Mouse (Mus musculus) MEL (cell line): ENCODE results near the gene Mnd1. TPM values are rescaled to one million over a fixed set of nuclear protein-coding genes. Genes with fewer than 3 reads are reported as not detected.

Experiments used
- DNase-seq: peaks from one replicate; pipeline ENCODE4 v3.0.0; 2011; ENCODE audit warnings: low read depth, low spot score
- H3K27ac ChIP-seq: 2 replicates; pipeline ENCODE4 v1.5.1; 2012; ENCODE audit warnings: low read depth, mild to moderate bottlenecking, control low read depth, low read length, moderate library complexity; ENCODE audit not compliant: control insufficient read depth
- H3K27me3 ChIP-seq, 2 experiments: fragments of 150-350 bp in 1 of 2; sonication (generic) in 1 of 2; 2 replicates each; pipeline ENCODE4 v1.6.1; 2012; ENCODE audit warnings: low read length in 2 of 2, mild to moderate bottlenecking in 2 of 2, improper control_type of control experiment in 1 of 2, moderate library complexity in 1 of 2; ENCODE audit not compliant: insufficient read depth in 2 of 2, control insufficient read depth in 1 of 2
- H3K36me3 ChIP-seq, 2 experiments: 2 replicates each; pipeline ENCODE4 v1.6.1; 2012 to 2014; ENCODE audit warnings: low read length in 2 of 2, improper control_type of control experiment in 1 of 2, inconsistent platforms in 1 of 2, mild to moderate bottlenecking in 1 of 2; ENCODE audit not compliant: insufficient read depth in 2 of 2, control insufficient read depth in 1 of 2
- H3K4me1 ChIP-seq, 2 experiments: fragments of 150-350 bp in 1 of 2; sonication (generic) in 1 of 2; 2 replicates each; pipeline ENCODE4 v1.6.1; 2012; ENCODE audit warnings: low read length in 2 of 2, improper control_type of control experiment in 1 of 2, mild to moderate bottlenecking in 1 of 2; ENCODE audit not compliant: insufficient read depth in 2 of 2, control insufficient read depth in 1 of 2
- H3K4me3 ChIP-seq, 2 experiments: fragments of 150-350 bp in 1 of 2; sonication (generic) in 1 of 2; 2 replicates each; pipeline ENCODE4 v1.5.1; 2012; ENCODE audit warnings: low read depth in 2 of 2, low read length in 2 of 2, mild to moderate bottlenecking in 2 of 2, moderate library complexity in 2 of 2, control low read depth in 1 of 2, improper control_type of control experiment in 1 of 2; ENCODE audit not compliant: control insufficient read depth in 1 of 2, insufficient read depth in 1 of 2
- H3K79me2 ChIP-seq: 2 replicates; pipeline ENCODE4 v1.6.1; 2012; ENCODE audit warnings: mild to moderate bottlenecking, low read length, moderate library complexity; ENCODE audit not compliant: control insufficient read depth, poor library complexity, insufficient read depth
- H3K9ac ChIP-seq: 2 replicates; pipeline ENCODE4 v1.6.1; 2012; ENCODE audit warnings: low read depth, mild to moderate bottlenecking, control low read depth, low read length, moderate library complexity; ENCODE audit not compliant: control insufficient read depth, poor library complexity, severe bottlenecking
- H3K9me3 ChIP-seq: fragments of 150-350 bp; sonication (generic); replicated peaks from 2 replicates; pipeline ENCODE4 v1.6.1; 2012; ENCODE audit warnings: mild to moderate bottlenecking, low read length, improper control_type of control experiment, moderate library complexity; ENCODE audit not compliant: insufficient read depth
- ETS1 ChIP-seq: IDR thresholded peaks from 2 replicates; pipeline ENCODE4 v1.6.1; 2012; ENCODE audit warnings: low read depth, mild to moderate bottlenecking, inconsistent platforms, low read length, improper control_type of control experiment, moderate library complexity
- GABPA ChIP-seq: IDR thresholded peaks from 2 replicates; pipeline ENCODE4 v1.6.1; 2012; ENCODE audit warnings: low read depth, mild to moderate bottlenecking, inconsistent platforms, low read length, improper control_type of control experiment, moderate library complexity
- HCFC1 ChIP-seq: IDR thresholded peaks from 2 replicates; pipeline ENCODE4 v1.6.1; 2012; ENCODE audit warnings: low read depth, mild to moderate bottlenecking, inconsistent platforms, low read length, improper control_type of control experiment, moderate library complexity
- MYB ChIP-seq: IDR thresholded peaks from 2 replicates; pipeline ENCODE4 v1.6.1; 2011; ENCODE audit warnings: mild to moderate bottlenecking, low read depth, low read length, improper control_type of control experiment
- MYC ChIP-seq: IDR thresholded peaks from 2 replicates; pipeline ENCODE4 v1.6.1; 2011; ENCODE audit warnings: low read depth, mild to moderate bottlenecking, low read length, improper control_type of control experiment, moderate library complexity
- NRF1 ChIP-seq: IDR thresholded peaks from 2 replicates; pipeline ENCODE4 v1.6.1; 2014; ENCODE audit warnings: low read depth, mild to moderate bottlenecking, inconsistent platforms, low read length, improper control_type of control experiment, moderate library complexity; ENCODE audit not compliant: poor library complexity, insufficient read depth, severe bottlenecking
- POLR2A ChIP-seq, 2 experiments: IDR thresholded peaks; 2 replicates each; pipeline ENCODE4 v1.6.1; 2011 to 2012; ENCODE audit warnings: low read length in 2 of 2, mild to moderate bottlenecking in 2 of 2, control low read depth in 1 of 2, improper control_type of control experiment in 1 of 2, low read depth in 1 of 2, moderate library complexity in 1 of 2; ENCODE audit not compliant: control insufficient read depth in 1 of 2, insufficient read depth in 1 of 2, poor library complexity in 1 of 2
- POLR2AphosphoS2 ChIP-seq: IDR thresholded peaks from 2 replicates; pipeline ENCODE4 v1.6.1; 2011; ENCODE audit warnings: low read length, improper control_type of control experiment
- RAD21 ChIP-seq: IDR thresholded peaks from 2 replicates; pipeline ENCODE4 v1.6.1; 2011; ENCODE audit warnings: mild to moderate bottlenecking, low read depth, low read length, improper control_type of control experiment
- USF2 ChIP-seq, 2 experiments: IDR thresholded peaks; 2 replicates each; pipeline ENCODE4 v1.6.1; 2011 to 2012; ENCODE audit warnings: improper control_type of control experiment in 2 of 2, low read length in 2 of 2, borderline replicate concordance in 1 of 2, inconsistent platforms in 1 of 2, low read depth in 1 of 2, mild to moderate bottlenecking in 1 of 2; ENCODE audit not compliant: insufficient read depth in 1 of 2
- polyA plus RNA-seq, 2 experiments: library from polyadenylated mRNA; stranded (reverse) in 1 of 2; unstranded in 1 of 2; fragments of >175 nt in 1 of 2; fragments of >200 nt in 1 of 2; gene quantifications; 2 replicates each; pipeline versions ENCODE4 v1.2.1 to v1.2.4; 2012; ENCODE audit warnings: low replicate concordance in 2 of 2, low read depth in 1 of 2; ENCODE audit not compliant: insufficient read length in 2 of 2, insufficient read depth in 1 of 2, missing spikeins in 1 of 2
- total RNA-seq: library from RNA; depleted of rRNA; stranded (reverse); fragments of 300-350 nt; gene quantifications from 2 replicates; pipeline ENCODE4 v1.2.3, GENCODE M21; 2012

Mnd1 gene
- total and polyA plus RNA-seq, 3 experiments: 11.0 to 11.2 TPM; not detected in 1

GRCm38 (mm10) chr3:84108614-84109013, 47.0 kb downstream of the Mnd1 start:
- no peak for DNase-seq
- no peak overlapping the region for H3K27ac ChIP-seq
- H3K36me3 ChIP-seq: no peaks in the 10 kb centered on the region
- no peaks in the 10 kb centered on the region for H3K79me2 ChIP-seq
- TF ChIP-seq GABPA (no peak), MYB (no peak), MYC (no peak), ETS1 (no peak), HCFC1 (no peak), NRF1 (no peak)
- TF ChIP-seq, all 39 proteins: peak for 0
- H3K9ac ChIP-seq: no peak overlapping the region
- H3K4me3 ChIP-seq: no peak overlapping the region
- H3K9me3 ChIP-seq: no peaks in the 10 kb centered on the region
- no peaks in the 10 kb centered on the region for H3K4me1 ChIP-seq
- no peaks in the 10 kb centered on the region for H3K27me3 ChIP-seq

GRCm38 (mm10) chr3:84106106-84106505, 49.5 kb downstream of the Mnd1 start:
- Histone ChIP-seq H3K36me3 (no peaks in the 10 kb centered on the region), H3K79me2 (no peaks in the 10 kb centered on the region), H3K27me3 (no peaks in the 10 kb centered on the region), H3K27ac (no peak overlapping the region), H3K4me1 (no peaks in the 10 kb centered on the region)
- no peak for TF ChIP-seq HCFC1
- TF ChIP-seq, all 39 proteins: peak for 0
- Histone ChIP-seq H3K4me3 (no peak overlapping the region), H3K9me3 (no peaks in the 10 kb centered on the region), H3K9ac (no peak overlapping the region)
- no peak for DNase-seq

DNA sequence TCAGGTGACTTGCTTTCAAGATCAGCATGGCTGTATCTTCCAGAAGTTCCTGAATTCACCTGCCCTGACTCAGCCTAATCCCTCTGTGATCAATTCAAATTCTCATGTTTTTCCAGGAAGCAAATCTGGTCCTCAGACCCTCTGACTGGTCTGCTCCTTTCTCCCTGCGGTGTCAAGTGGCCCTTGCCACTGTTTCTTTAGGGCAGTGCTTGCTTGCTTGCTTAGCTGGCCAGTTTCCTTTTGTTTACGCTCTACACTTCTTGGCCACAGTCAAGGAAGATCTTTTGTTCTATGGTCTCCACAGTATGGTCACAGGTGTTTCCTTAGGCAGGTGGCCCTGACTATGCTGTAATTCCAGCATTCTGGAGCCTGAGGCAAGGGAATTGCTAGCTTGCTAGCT, 52.0 kb downstream of the Mnd1 start:
- Histone ChIP-seq H3K4me3 (no peak overlapping the region), H3K9ac (no peak overlapping the region), H3K9me3 (no peaks in the 10 kb centered on the region), H3K4me1 (no peaks in the 10 kb centered on the region), H3K27ac (no peak overlapping the region), H3K36me3 (no peaks in the 10 kb centered on the region), H3K79me2 (no peaks in the 10 kb centered on the region), H3K27me3 (no peaks in the 10 kb centered on the region)
- DNase-seq: no peak
- TF ChIP-seq ETS1: no peak
- TF ChIP-seq RAD21: no peak
- no peak for TF ChIP-seq POLR2AphosphoS2
- TF ChIP-seq GABPA: no peak
- TF ChIP-seq POLR2A (IDR thresholded peaks at IDR 0.05; ENCODE audit: control insufficient read depth in 1 of 2, insufficient read depth in 1 of 2, low read depth in 1 of 2, low read length in 2 of 2, poor library complexity in 1 of 2): no peak
- TF ChIP-seq USF2 (IDR thresholded peaks at IDR 0.05; ENCODE audit: borderline replicate concordance in 1 of 2, insufficient read depth in 1 of 2, low read depth in 1 of 2, low read length in 2 of 2): no peak
